Mouse (Mus musculus): ENCODE data around the gene Hcfc1r1. TPM values are rescaled to one million over a fixed set of nuclear protein-coding genes. Genes with fewer than 3 reads are reported as not detected.
A peak's percentile ranks its signal among the peaks of the same experiment; 100 is the strongest.

The Hcfc1r1 gene
- polyA plus RNA-seq, 1 experiment from 2014 or later, result 81.0 TPM

DNA sequence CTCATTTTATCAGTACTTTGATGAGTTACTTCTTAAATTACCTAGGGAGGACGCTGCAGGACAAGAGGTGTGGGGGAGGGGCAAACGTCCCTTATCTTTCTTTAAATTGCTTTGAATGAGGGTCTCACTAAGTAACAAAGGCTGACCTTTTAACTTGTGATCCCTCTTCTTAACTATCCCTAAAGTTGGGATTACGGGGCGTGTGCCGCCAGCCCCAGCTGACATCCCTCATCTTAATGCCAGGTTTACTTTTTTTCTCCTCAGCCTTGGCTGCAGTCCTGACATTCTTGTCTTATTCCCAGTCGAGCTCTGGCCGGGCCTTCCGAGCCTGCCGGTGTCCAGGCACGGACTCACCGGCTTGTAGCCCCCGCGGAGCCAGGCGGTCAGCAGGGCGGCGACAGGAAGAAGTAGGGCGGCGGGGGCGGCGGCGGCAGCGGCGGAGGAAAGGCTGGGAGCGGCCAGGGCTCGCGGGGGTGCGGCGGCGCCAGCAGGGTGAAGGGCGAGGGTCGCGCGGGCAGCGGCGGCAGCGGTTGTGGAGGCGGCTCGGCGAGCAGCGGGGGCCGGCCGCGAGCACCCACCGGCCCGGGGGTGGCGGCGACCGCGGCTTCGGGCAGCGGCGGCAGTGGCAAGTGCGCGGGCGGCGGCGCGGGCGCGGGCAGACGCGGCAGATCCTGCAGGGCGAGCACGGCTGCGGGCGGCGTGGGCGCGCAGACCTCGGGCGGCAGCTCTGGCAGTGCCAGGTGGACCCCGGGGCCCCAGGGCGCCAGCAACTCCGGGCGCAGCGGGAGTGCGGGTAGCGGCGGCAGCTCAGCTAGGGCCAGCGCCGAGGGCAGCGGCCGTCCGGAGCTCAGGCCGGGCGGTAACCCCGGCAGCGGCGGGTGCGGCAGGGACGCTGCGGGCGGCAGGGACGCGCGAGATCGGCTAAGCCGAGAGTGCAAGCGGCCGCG lies 26.0 kb downstream of the Hcfc1r1 start:
- Histone ChIP-seq H3K4me2 (ENCODE audit: low read depth, low read length) (peak overlapping the region; percentile 100), H3K27me3 (replicated peaks; ENCODE audit: control insufficient read depth, insufficient read depth, low read length) (peaks cover 9% of the 10 kb centered on the region; the same call in 1 of the 2 replicates), H3K4me1 (ENCODE audit: control insufficient read depth, insufficient read depth, low read length) (peaks cover 9% of the 10 kb centered on the region; the same call in 1 of the 2 replicates), H3K9ac (ENCODE audit: low read depth, low read length) (peak overlapping the region; percentile 70), H3K4me3 (ENCODE audit: low read length) (peak overlapping the region; percentile 77), H3K9me3 (ENCODE audit: control insufficient read depth, low read length) (no peaks in the 10 kb centered on the region), H3K36me3 (ENCODE audit: control insufficient read depth, insufficient read depth, low read length) (no peaks in the 10 kb centered on the region), H3K27ac (ENCODE audit: low read length) (no peak overlapping the region)
- ATAC-seq, result peak; percentile 59
- WGBS, result under 1% methylated on average over 84 of the region's 101 CpGs

DNA sequence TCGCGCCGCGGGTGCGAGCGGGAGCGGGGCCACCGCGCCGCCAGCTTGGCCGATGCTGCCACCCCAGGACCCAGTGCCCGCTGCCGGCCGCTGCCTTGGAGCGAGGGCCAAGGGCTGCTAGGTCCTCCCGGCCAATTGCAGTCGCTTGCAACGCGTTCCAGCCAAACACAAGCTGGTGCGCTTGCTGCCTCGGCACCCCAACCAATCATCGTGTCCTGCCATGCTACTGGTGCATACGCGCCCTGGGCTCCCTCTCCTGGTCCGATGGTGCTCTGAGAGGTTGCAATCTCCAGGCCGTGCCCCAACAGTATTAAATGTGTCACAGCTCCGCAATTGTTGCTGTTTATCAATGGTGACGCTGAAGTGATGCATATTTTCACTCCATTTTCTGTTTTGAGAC lies 26.7 kb downstream of the Hcfc1r1 start:
- peak overlapping the region; percentile 77 for H3K4me3 ChIP-seq (ENCODE audit: low read length)
- peak overlapping the region; percentile 100 for H3K4me2 ChIP-seq (ENCODE audit: low read depth, low read length)
- peaks cover 9% of the 10 kb centered on the region; the same call in 1 of the 2 replicates for H3K4me1 ChIP-seq (ENCODE audit: control insufficient read depth, insufficient read depth, low read length)
- ATAC-seq, result peak; percentile 98
- no peak overlapping the region for H3K27ac ChIP-seq (ENCODE audit: low read length)
- WGBS, result under 1% methylated on average over 28 of the region's 28 CpGs
- peak overlapping the region; percentile 70 for H3K9ac ChIP-seq (ENCODE audit: low read depth, low read length)
- peaks cover 9% of the 10 kb centered on the region; the same call in 1 of the 2 replicates for H3K27me3 ChIP-seq (replicated peaks; ENCODE audit: control insufficient read depth, insufficient read depth, low read length)
- H3K36me3 ChIP-seq (ENCODE audit: control insufficient read depth, insufficient read depth, low read length), result no peaks in the 10 kb centered on the region
- no peaks in the 10 kb centered on the region for H3K9me3 ChIP-seq (ENCODE audit: control insufficient read depth, low read length)

DNA sequence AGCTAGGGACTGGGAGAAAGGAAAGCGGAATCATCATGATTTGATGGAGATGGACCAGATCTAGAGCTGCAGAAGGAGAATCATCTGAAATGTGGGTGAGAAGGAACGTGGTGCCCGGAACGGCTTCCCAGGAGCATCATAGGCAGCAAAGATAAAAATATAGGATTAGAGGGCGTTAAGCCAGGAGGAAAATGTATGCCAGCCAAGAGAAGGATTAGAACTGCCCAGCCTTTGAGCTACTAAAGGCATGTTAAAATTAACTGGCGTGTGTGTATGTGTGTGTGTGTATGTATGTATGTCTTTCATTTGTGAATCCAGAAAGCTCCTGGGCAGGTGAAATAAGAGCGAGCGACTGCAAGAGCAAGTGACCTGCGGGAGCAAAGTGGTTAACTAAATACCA lies 29.9 kb downstream of the Hcfc1r1 start:
- ATAC-seq, result no peak
- Histone ChIP-seq H3K9me3 (ENCODE audit: control insufficient read depth, low read length) (no peaks in the 10 kb centered on the region), H3K9ac (ENCODE audit: low read depth, low read length) (no peak overlapping the region), H3K4me2 (ENCODE audit: low read depth, low read length) (no peak overlapping the region), H3K4me1 (ENCODE audit: control insufficient read depth, insufficient read depth, low read length) (peaks cover 6% of the 10 kb centered on the region; the same call in 1 of the 2 replicates), H3K4me3 (ENCODE audit: low read length) (no peak overlapping the region), H3K27ac (ENCODE audit: low read length) (no peak overlapping the region), H3K36me3 (ENCODE audit: control insufficient read depth, insufficient read depth, low read length) (no peaks in the 10 kb centered on the region), H3K27me3 (replicated peaks; ENCODE audit: control insufficient read depth, insufficient read depth, low read length) (peaks cover 7% of the 10 kb centered on the region; the same call in 1 of the 2 replicates)
- WGBS, result 87% methylated on average over 9 of the region's 9 CpGs

DNA sequence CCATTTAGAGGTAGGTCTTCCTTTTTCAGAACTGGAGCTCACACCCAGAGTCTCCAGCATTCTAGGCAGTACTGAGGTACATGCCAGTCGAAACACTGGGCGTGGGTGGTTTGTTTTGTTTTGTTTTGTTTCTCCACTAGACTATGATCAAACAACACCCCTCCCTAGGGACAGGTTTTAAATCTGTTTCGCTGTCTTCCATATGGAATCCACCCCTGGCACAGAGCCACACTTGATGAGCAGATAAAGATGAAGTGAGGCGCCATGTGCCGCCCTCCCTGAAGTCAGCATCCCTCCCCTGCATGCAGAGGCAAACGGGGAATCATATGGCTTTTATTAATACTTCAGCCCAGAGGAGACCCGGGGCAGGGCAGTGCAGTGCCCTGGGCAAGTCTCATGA lies 31.3 kb downstream of the Hcfc1r1 start:
- Histone ChIP-seq H3K27me3 (replicated peaks; ENCODE audit: control insufficient read depth, insufficient read depth, low read length) (peaks cover 7% of the 10 kb centered on the region; the same call in 1 of the 2 replicates), H3K4me1 (ENCODE audit: control insufficient read depth, insufficient read depth, low read length) (no peaks in the 10 kb centered on the region), H3K9ac (ENCODE audit: low read depth, low read length) (no peak overlapping the region), H3K9me3 (ENCODE audit: control insufficient read depth, low read length) (no peaks in the 10 kb centered on the region), H3K36me3 (ENCODE audit: control insufficient read depth, insufficient read depth, low read length) (no peaks in the 10 kb centered on the region), H3K4me3 (ENCODE audit: low read length) (no peak overlapping the region), H3K4me2 (ENCODE audit: low read depth, low read length) (no peak overlapping the region), H3K27ac (ENCODE audit: low read length) (no peak overlapping the region)
- ATAC-seq, result no peak
- WGBS, result 50% methylated on average over 7 of the region's 7 CpGs

DNA sequence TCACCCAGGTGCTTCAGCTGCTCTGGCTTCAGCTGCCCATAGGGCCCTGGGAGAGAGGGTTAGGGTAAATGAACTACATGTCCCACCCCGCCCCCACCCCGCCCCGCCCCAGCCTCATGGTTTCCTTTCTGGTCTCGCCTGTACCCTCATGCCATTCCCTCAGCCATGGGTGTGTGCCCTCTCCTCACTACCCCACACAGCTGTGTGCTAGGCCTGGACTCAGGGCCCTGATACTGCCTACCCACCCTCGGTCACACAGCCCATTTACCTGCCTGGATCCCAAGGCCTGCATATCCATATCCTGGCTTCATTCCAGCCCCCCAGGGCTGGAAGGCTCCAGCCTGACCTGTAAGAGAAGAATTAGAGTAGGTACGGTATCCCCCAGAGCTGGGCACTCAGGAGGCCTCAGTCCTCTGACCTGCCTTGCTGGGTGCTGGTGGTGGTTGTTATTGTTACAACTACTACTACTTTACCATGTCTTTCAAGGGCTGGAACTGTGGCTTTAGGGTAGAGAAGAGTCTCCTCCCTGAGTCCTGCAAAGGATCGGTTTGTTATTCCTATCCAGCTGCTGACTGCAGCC lies 32.2 kb downstream of the Hcfc1r1 start:
- H3K9ac ChIP-seq (ENCODE audit: low read depth, low read length), result no peak overlapping the region
- H3K4me3 ChIP-seq (ENCODE audit: low read length), result no peak overlapping the region
- no peak overlapping the region for H3K4me2 ChIP-seq (ENCODE audit: low read depth, low read length)
- H3K27me3 ChIP-seq (replicated peaks; ENCODE audit: control insufficient read depth, insufficient read depth, low read length), result 0 out of 2 replicates have a peak, but pooled peaks cover 7% of the 10 kb centered on the region
- ATAC-seq, result no peak
- H3K36me3 ChIP-seq (ENCODE audit: control insufficient read depth, insufficient read depth, low read length), result no peaks in the 10 kb centered on the region
- H3K9me3 ChIP-seq (ENCODE audit: control insufficient read depth, low read length), result no peaks in the 10 kb centered on the region
- H3K27ac ChIP-seq (ENCODE audit: low read length), result no peak overlapping the region
- H3K4me1 ChIP-seq (ENCODE audit: control insufficient read depth, insufficient read depth, low read length), result no peaks in the 10 kb centered on the region
- WGBS, result 74% methylated on average over 7 of the region's 7 CpGs

DNA sequence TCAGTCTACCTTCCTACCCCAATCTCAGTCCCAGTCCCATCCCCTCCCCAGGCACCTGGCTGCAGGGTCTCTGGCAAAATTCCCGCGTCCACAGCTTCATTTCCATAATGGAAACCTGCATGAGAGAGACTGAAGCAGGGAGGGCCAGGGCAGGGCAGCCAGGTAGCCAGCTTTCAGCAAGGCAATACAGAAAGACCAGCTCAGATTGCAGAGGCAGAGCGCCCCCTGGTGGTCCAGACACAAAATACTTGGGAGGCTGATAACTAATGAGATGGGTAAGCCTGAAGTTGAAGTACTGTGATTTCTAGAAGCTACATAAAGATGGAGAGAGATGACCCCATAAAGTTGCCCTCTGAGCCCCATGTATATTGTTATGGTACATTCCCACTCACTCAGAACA lies 32.8 kb downstream of the Hcfc1r1 start:
- Histone ChIP-seq H3K9me3 (ENCODE audit: control insufficient read depth, low read length) (no peaks in the 10 kb centered on the region), H3K27me3 (replicated peaks; ENCODE audit: control insufficient read depth, insufficient read depth, low read length) (0 out of 2 replicates have a peak, but pooled peaks cover 3% of the 10 kb centered on the region), H3K27ac (ENCODE audit: low read length) (no peak overlapping the region), H3K4me3 (ENCODE audit: low read length) (no peak overlapping the region), H3K36me3 (ENCODE audit: control insufficient read depth, insufficient read depth, low read length) (no peaks in the 10 kb centered on the region), H3K4me1 (ENCODE audit: control insufficient read depth, insufficient read depth, low read length) (no peaks in the 10 kb centered on the region), H3K4me2 (ENCODE audit: low read depth, low read length) (no peak overlapping the region), H3K9ac (ENCODE audit: low read depth, low read length) (no peak overlapping the region)
- ATAC-seq, result peak; percentile 62
- 3% methylated on average over 3 of the region's 3 CpGs for WGBS

DNA sequence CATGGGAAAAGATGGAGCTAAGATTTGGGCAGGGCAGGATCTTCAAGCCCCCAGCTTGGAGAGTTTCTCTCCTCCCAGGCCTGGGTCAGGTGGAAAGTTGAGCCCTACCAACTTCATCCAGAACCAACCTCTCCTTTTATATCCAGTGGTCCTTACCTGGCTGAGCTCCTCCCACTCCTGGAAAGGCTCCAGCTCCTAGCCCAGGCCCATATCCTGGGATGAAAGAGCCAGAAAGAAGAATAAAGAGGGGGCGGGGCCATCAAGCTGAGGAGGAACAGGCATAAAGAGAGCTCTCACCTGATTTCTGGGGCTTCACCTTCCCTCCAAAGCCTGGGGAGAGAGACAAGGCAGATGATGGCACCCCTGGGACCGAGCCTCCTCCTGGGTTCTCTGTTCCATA lies 43.6 kb downstream of the Hcfc1r1 start:
- Histone ChIP-seq H3K27ac (ENCODE audit: low read length) (no peak overlapping the region), H3K27me3 (replicated peaks; ENCODE audit: control insufficient read depth, insufficient read depth, low read length) (no peaks in the 10 kb centered on the region), H3K4me3 (ENCODE audit: low read length) (no peak overlapping the region), H3K4me1 (ENCODE audit: control insufficient read depth, insufficient read depth, low read length) (peaks cover 11% of the 10 kb centered on the region), H3K9me3 (ENCODE audit: control insufficient read depth, low read length) (no peaks in the 10 kb centered on the region), H3K36me3 (ENCODE audit: control insufficient read depth, insufficient read depth, low read length) (no peaks in the 10 kb centered on the region), H3K4me2 (ENCODE audit: low read depth, low read length) (no peak overlapping the region), H3K9ac (ENCODE audit: low read depth, low read length) (no peak overlapping the region)
- 60% methylated on average over 2 of the region's 2 CpGs for WGBS
- ATAC-seq, result no peak

DNA sequence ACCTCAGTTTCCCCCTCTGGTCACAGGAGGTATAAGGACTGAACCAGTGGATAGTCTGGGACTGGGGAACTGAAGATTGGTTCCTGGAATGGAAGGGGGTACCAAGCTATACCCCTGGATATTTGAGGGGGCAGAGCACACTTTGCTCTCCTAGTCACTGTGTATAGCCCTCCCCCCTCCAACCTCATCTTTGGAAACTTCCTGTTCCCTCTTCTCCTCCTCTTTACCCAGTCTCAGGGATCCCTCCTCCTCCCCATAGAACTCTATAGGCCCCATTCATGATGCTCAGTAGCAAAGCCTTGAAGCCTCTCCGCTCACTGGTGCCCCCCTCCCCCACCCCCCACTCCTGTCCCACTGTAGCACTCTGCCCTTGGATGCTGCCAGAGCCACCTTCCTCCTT lies 46.1 kb downstream of the Hcfc1r1 start:
- no peak overlapping the region for H3K4me3 ChIP-seq (ENCODE audit: low read length)
- H3K27ac ChIP-seq (ENCODE audit: low read length), result no peak overlapping the region
- no peaks in the 10 kb centered on the region for H3K27me3 ChIP-seq (replicated peaks; ENCODE audit: control insufficient read depth, insufficient read depth, low read length)
- H3K9me3 ChIP-seq (ENCODE audit: control insufficient read depth, low read length), result no peaks in the 10 kb centered on the region
- peaks cover 11% of the 10 kb centered on the region for H3K4me1 ChIP-seq (ENCODE audit: control insufficient read depth, insufficient read depth, low read length)
- no peak overlapping the region for H3K4me2 ChIP-seq (ENCODE audit: low read depth, low read length)
- ATAC-seq, result no peak
- H3K9ac ChIP-seq (ENCODE audit: low read depth, low read length), result no peak overlapping the region
- no peaks in the 10 kb centered on the region for H3K36me3 ChIP-seq (ENCODE audit: control insufficient read depth, insufficient read depth, low read length)
- WGBS, result 39% methylated on average over 1 of the region's 1 CpGs

DNA sequence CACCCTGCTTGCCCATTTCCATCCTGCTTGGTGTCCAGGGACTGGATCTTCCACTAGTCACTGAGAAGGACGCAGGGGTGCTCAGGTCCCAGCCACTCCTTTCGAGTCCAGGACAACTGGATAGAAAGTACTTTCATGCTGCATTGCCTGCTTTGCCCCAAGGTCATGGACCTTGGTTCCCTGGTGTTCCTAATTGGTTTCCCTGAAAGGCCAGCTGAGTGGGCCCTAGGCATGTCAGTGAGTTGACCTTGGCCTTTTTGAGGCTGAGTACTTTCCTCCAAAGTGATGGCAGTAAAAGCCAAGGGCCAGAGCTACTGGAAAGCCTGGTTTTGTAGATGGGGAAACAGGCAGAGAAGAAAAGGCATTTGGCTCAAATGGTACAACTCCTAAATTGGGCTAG lies 48.5 kb downstream of the Hcfc1r1 start:
- H3K27ac ChIP-seq (ENCODE audit: low read length), result no peak overlapping the region
- no peak overlapping the region for H3K9ac ChIP-seq (ENCODE audit: low read depth, low read length)
- no peak for ATAC-seq
- H3K4me1 ChIP-seq (ENCODE audit: control insufficient read depth, insufficient read depth, low read length), result peaks cover 17% of the 10 kb centered on the region
- H3K27me3 ChIP-seq (replicated peaks; ENCODE audit: control insufficient read depth, insufficient read depth, low read length), result no peaks in the 10 kb centered on the region
- no peak overlapping the region for H3K4me3 ChIP-seq (ENCODE audit: low read length)
- H3K36me3 ChIP-seq (ENCODE audit: control insufficient read depth, insufficient read depth, low read length), result no peaks in the 10 kb centered on the region
- no peaks in the 10 kb centered on the region for H3K9me3 ChIP-seq (ENCODE audit: control insufficient read depth, low read length)
- WGBS, result 74% methylated on average over 2 of the region's 2 CpGs
- no peak overlapping the region for H3K4me2 ChIP-seq (ENCODE audit: low read depth, low read length)

All from intestine, embryonic 16.5 days (tissue).